Mouse (Mus musculus) lung, postnatal 0 days (tissue): ENCODE data around the gene Fxyd3.

Source experiments
- CTCF ChIP-seq: IDR thresholded peaks from 2 replicates; pipeline ENCODE4 v1.5.1; 2016; ENCODE audit warnings: antibody characterized with exemption, mild to moderate bottlenecking
- EP300 ChIP-seq: IDR thresholded peaks from 2 replicates; pipeline ENCODE4 v1.6.1; 2016; ENCODE audit warnings: antibody characterized with exemption, mild to moderate bottlenecking, control low read depth

DNA sequence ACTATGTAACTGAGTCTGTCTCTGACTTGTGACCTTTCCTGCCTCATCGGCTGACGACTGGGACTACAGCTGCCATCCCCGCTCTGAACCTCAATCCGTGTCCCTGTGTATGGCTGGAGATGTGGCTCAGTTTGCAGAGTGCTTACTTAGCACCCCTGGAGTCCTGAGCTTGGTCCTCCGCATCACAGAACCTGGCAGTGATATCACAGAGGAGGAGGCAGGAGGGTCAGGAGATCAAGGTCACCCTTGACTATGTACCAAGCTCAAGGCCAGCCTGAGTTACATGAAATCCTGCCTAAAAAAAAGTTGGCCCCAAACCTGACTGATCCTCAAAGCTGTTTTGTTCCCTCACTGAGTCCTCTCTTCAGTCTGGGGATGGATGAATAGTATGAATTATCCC is 18.8 kb downstream of the Fxyd3 start:
- TF ChIP-seq EP300, result no peak
- no peak for TF ChIP-seq CTCF
